Mouse (Mus musculus) hindbrain, embryonic 10.5 days (tissue): ENCODE measurements around the gene Ppm1n. TPM values are rescaled to one million over a fixed set of nuclear protein-coding genes. Genes with fewer than 3 reads are reported as not detected.
A peak's percentile ranks its signal among the peaks of the same experiment; 100 is the strongest.

Experiments used
- DNase-seq: peaks from one replicate; pipeline ENCODE4 v3.0.0-alpha.2; 2017; ENCODE audit warnings: low spot score
- H3K27ac ChIP-seq: fragments of 300-500 bp; sonication (generic); 2 replicates; pipeline ENCODE4 v1.5.1; 2016; ENCODE audit warnings: mild to moderate bottlenecking, moderate library complexity
- H3K27me3 ChIP-seq: fragments of 300-500 bp; sonication (generic); 2 replicates; pipeline ENCODE4 v1.6.1; 2016; ENCODE audit warnings: mild to moderate bottlenecking; ENCODE audit not compliant: poor library complexity, insufficient read depth, severe bottlenecking
- H3K36me3 ChIP-seq: fragments of 300-500 bp; sonication (generic); 2 replicates; pipeline ENCODE4 v1.6.1; 2016; ENCODE audit warnings: mild to moderate bottlenecking, moderate library complexity
- H3K4me1 ChIP-seq: fragments of 300-500 bp; sonication (generic); replicated peaks from 2 replicates; pipeline ENCODE4 v1.6.1; 2016; ENCODE audit warnings: mild to moderate bottlenecking
- H3K4me3 ChIP-seq: fragments of 300-500 bp; sonication (generic); 2 replicates; pipeline ENCODE4 v1.5.1; 2016; ENCODE audit warnings: mild to moderate bottlenecking, moderate library complexity
- H3K9me3 ChIP-seq: fragments of 300-500 bp; sonication (generic); 2 replicates; pipeline ENCODE4 v1.6.1; 2016; ENCODE audit warnings: mild to moderate bottlenecking, moderate library complexity
- WGBS: fragments of 180-500 bp; shearing (Covaris S2); methylation state at CpG from one replicate; pipeline ENCODE4 v1.1.7; 2016; 5-methylcytosine and 5-hydroxymethylcytosine counted together
- polyA plus RNA-seq: library from polyadenylated mRNA; unstranded; fragments of >200 nt; fragmentation: Nextera tagmentation; extraction: Ambion mirVana; gene quantifications from 2 replicates; pipeline ENCODE4 v1.2.1, GENCODE M21; 2016

Ppm1n gene
- polyA plus RNA-seq, 1 experiment from 2014 or later = 0.30 TPM

- H3K27ac ChIP-seq = no peak overlapping the region
- H3K4me3 ChIP-seq = no peak overlapping the region
- peaks cover 44% of the 10 kb centered on the region for H3K36me3 ChIP-seq
- 0 out of 2 replicates have a peak, but pooled peaks cover 3% of the 10 kb centered on the region for H3K9me3 ChIP-seq
- no peaks in the 10 kb centered on the region for H3K4me1 ChIP-seq
- no peaks in the 10 kb centered on the region for H3K27me3 ChIP-seq
- WGBS = 88% methylated on average over 1 of the region's 1 CpGs
- no peak for DNase-seq
Measured at GRCm38 (mm10) chr7:19246855-19247254, 33.0 kb downstream of the Ppm1n start.

- Histone ChIP-seq H3K36me3 (peaks cover 55% of the 10 kb centered on the region), H3K27ac (no peak overlapping the region), H3K4me3 (no peak overlapping the region), H3K27me3 (no peaks in the 10 kb centered on the region), H3K4me1 (no peaks in the 10 kb centered on the region), H3K9me3 (0 out of 2 replicates have a peak, but pooled peaks cover 3% of the 10 kb centered on the region)
- DNase-seq = no peak
- WGBS = 94% methylated on average over 3 of the region's 3 CpGs
Measured at GRCm38 (mm10) chr7:19245083-19245482, 34.8 kb downstream of the Ppm1n start.

- Histone ChIP-seq H3K4me1 (peaks cover 7% of the 10 kb centered on the region; the same call in 1 of the 2 replicates), H3K9me3 (0 out of 2 replicates have a peak, but pooled peaks cover 3% of the 10 kb centered on the region), H3K36me3 (peaks cover 55% of the 10 kb centered on the region), H3K27me3 (no peaks in the 10 kb centered on the region), H3K4me3 (no peak overlapping the region), H3K27ac (no peak overlapping the region)
- 87% methylated on average over 5 of the region's 5 CpGs for WGBS
- DNase-seq = no peak
Measured at GRCm38 (mm10) chr7:19243858-19244257, 36.0 kb downstream of the Ppm1n start.

- peaks cover 7% of the 10 kb centered on the region; the same call in 1 of the 2 replicates for H3K4me1 ChIP-seq
- peaks cover 48% of the 10 kb centered on the region for H3K36me3 ChIP-seq
Measured at GRCm38 (mm10) chr7:19242005-19242404, 37.9 kb downstream of the Ppm1n start.

GRCm38 (mm10) chr7:19240905-19241463 lies 38.9 kb downstream of the Ppm1n start:
- peaks cover 37% of the 10 kb centered on the region for H3K36me3 ChIP-seq
- H3K27me3 ChIP-seq = no peaks in the 10 kb centered on the region
- H3K4me3 ChIP-seq = no peak overlapping the region
- H3K4me1 ChIP-seq = peaks cover 7% of the 10 kb centered on the region; the same call in 1 of the 2 replicates
- no peak for DNase-seq
- H3K27ac ChIP-seq = no peak overlapping the region; the same call in 1 of the 2 replicates
- 93% methylated on average over 8 of the region's 8 CpGs for WGBS
- no peaks in the 10 kb centered on the region for H3K9me3 ChIP-seq

More at GRCm38 (mm10) chr7:19242005-19242404, 37.9 kb downstream of the Ppm1n start:
- no peak overlapping the region for H3K27ac ChIP-seq
- 94% methylated on average over 1 of the region's 1 CpGs for WGBS
- H3K9me3 ChIP-seq = no peaks in the 10 kb centered on the region
- DNase-seq = no peak
- H3K27me3 ChIP-seq = no peaks in the 10 kb centered on the region
- H3K4me3 ChIP-seq = no peak overlapping the region

- H3K36me3 ChIP-seq = peaks cover 28% of the 10 kb centered on the region
- no peak overlapping the region for H3K4me3 ChIP-seq
- H3K9me3 ChIP-seq = no peaks in the 10 kb centered on the region
- peaks cover 7% of the 10 kb centered on the region; the same call in 1 of the 2 replicates for H3K4me1 ChIP-seq
- no peak overlapping the region for H3K27ac ChIP-seq
- DNase-seq = no peak
- WGBS = 66% methylated on average over 4 of the region's 4 CpGs
- H3K27me3 ChIP-seq = no peaks in the 10 kb centered on the region
Measured at GRCm38 (mm10) chr7:19239986-19240385, 39.9 kb downstream of the Ppm1n start.

- Histone ChIP-seq H3K36me3 (peaks cover 28% of the 10 kb centered on the region), H3K27ac (no peak overlapping the region), H3K4me3 (no peak overlapping the region), H3K9me3 (no peaks in the 10 kb centered on the region), H3K27me3 (no peaks in the 10 kb centered on the region), H3K4me1 (peaks cover 7% of the 10 kb centered on the region; the same call in 1 of the 2 replicates)
- DNase-seq = peak; percentile 90
- 0% methylated on average over 1 of the region's 1 CpGs for WGBS
Measured at GRCm38 (mm10) chr7:19239423-19239822, 40.4 kb downstream of the Ppm1n start.

- no peak for DNase-seq
- H3K36me3 ChIP-seq = peaks cover 28% of the 10 kb centered on the region
- H3K27me3 ChIP-seq = no peaks in the 10 kb centered on the region
- peaks cover 7% of the 10 kb centered on the region; the same call in 1 of the 2 replicates for H3K4me1 ChIP-seq
- 97% methylated on average over 4 of the region's 4 CpGs for whole genome bisulfite sequencing
- H3K4me3 ChIP-seq = no peak overlapping the region
- H3K27ac ChIP-seq = no peak overlapping the region
- H3K9me3 ChIP-seq = peaks cover 2% of the 10 kb centered on the region; the same call in 1 of the 2 replicates
Measured at GRCm38 (mm10) chr7:19238344-19238743, 41.5 kb downstream of the Ppm1n start.

GRCm38 (mm10) chr7:19236411-19236810 lies 43.5 kb downstream of the Ppm1n start:
- Histone ChIP-seq H3K4me1 (peaks cover 7% of the 10 kb centered on the region; the same call in 1 of the 2 replicates), H3K27ac (no peak overlapping the region), H3K9me3 (peaks cover 2% of the 10 kb centered on the region; the same call in 1 of the 2 replicates), H3K4me3 (no peak overlapping the region), H3K36me3 (peaks cover 47% of the 10 kb centered on the region), H3K27me3 (no peaks in the 10 kb centered on the region)
- 83% methylated on average over 2 of the region's 2 CpGs for WGBS
- DNase-seq = no peak

GRCm38 (mm10) chr7:19235092-19235671 lies 44.7 kb downstream of the Ppm1n start:
- no peak overlapping the region for H3K4me3 ChIP-seq
- H3K4me1 ChIP-seq = peaks cover 11% of the 10 kb centered on the region; the same call in 1 of the 2 replicates
- no peak overlapping the region for H3K27ac ChIP-seq
- no peak for DNase-seq
- peaks cover 2% of the 10 kb centered on the region; the same call in 1 of the 2 replicates for H3K9me3 ChIP-seq
- WGBS = 91% methylated on average over 2 of the region's 2 CpGs
- H3K27me3 ChIP-seq = no peaks in the 10 kb centered on the region
- H3K36me3 ChIP-seq = peaks cover 43% of the 10 kb centered on the region

GRCm38 (mm10) chr7:19234652-19235051 lies 45.2 kb downstream of the Ppm1n start:
- 84% methylated on average over 5 of the region's 5 CpGs for WGBS
- Histone ChIP-seq H3K36me3 (peaks cover 43% of the 10 kb centered on the region), H3K4me1 (peaks cover 14% of the 10 kb centered on the region), H3K27ac (no peak overlapping the region), H3K27me3 (no peaks in the 10 kb centered on the region), H3K4me3 (no peak overlapping the region), H3K9me3 (peaks cover 2% of the 10 kb centered on the region; the same call in 1 of the 2 replicates)
- DNase-seq = no peak

- WGBS = 93% methylated on average over 3 of the region's 3 CpGs
- Histone ChIP-seq H3K4me3 (no peak overlapping the region), H3K9me3 (peaks cover 2% of the 10 kb centered on the region; the same call in 1 of the 2 replicates), H3K27ac (no peak overlapping the region), H3K4me1 (peaks cover 20% of the 10 kb centered on the region), H3K27me3 (no peaks in the 10 kb centered on the region), H3K36me3 (peaks cover 43% of the 10 kb centered on the region)
- no peak for DNase-seq
Measured at GRCm38 (mm10) chr7:19231849-19232248, 48.0 kb downstream of the Ppm1n start.

- 94% methylated on average over 5 of the region's 5 CpGs for WGBS
- no peak for DNase-seq
Measured at GRCm38 (mm10) chr7:19230899-19231298, 49.0 kb downstream of the Ppm1n start.

More at GRCm38 (mm10) chr7:19230899-19231298, 49.0 kb downstream of the Ppm1n start:
- Histone ChIP-seq H3K27ac (no peak overlapping the region), H3K4me3 (no peak overlapping the region), H3K27me3 (no peaks in the 10 kb centered on the region), H3K9me3 (peaks cover 2% of the 10 kb centered on the region; the same call in 1 of the 2 replicates), H3K36me3 (peaks cover 45% of the 10 kb centered on the region), H3K4me1 (peaks cover 23% of the 10 kb centered on the region)
